Mouse (Mus musculus) liver, embryonic 16.5 days (tissue): ENCODE results near the gene Eif2ak4. TPM values are rescaled to one million over a fixed set of nuclear protein-coding genes. Genes with fewer than 3 reads are reported as not detected.
A peak's percentile ranks its signal among the peaks of the same experiment; 100 is the strongest.

Experiments
- ATAC-seq: fragments of 200-750 bp; cut with Nextera tagmentation; 2 replicates; pipeline ENCODE4 v1.8.0; 2017; ENCODE audit warnings: low read depth, mild to moderate bottlenecking, moderate number of reproducible peaks, moderate library complexity
- H3K27ac ChIP-seq: fragments of 300-500 bp; sonication (generic); 2 replicates; pipeline ENCODE4 v1.5.1; 2014; ENCODE audit warnings: mild to moderate bottlenecking, low read length
- H3K27me3 ChIP-seq: fragments of 300-500 bp; sonication (generic); 2 replicates; pipeline ENCODE4 v1.6.1; 2014; ENCODE audit warnings: low read depth, low read length, mixed read lengths; ENCODE audit not compliant: control insufficient read depth, insufficient read depth
- H3K36me3 ChIP-seq: fragments of 300-500 bp; sonication (generic); 2 replicates; pipeline ENCODE4 v1.6.1; 2014; ENCODE audit warnings: mild to moderate bottlenecking; ENCODE audit not compliant: control insufficient read depth, insufficient read depth
- H3K4me1 ChIP-seq: fragments of 300-500 bp; sonication (generic); 2 replicates; pipeline ENCODE4 v1.6.1; 2014; ENCODE audit warnings: low read depth, low read length, mixed read lengths; ENCODE audit not compliant: control insufficient read depth
- H3K4me2 ChIP-seq: fragments of 300-500 bp; sonication (generic); 2 replicates; pipeline ENCODE4 v1.6.1; 2014; ENCODE audit warnings: low read depth, low read length, mixed read lengths
- H3K4me3 ChIP-seq: fragments of 300-500 bp; sonication (generic); 2 replicates; pipeline ENCODE4 v1.5.1; 2014; ENCODE audit warnings: low read depth, mild to moderate bottlenecking, low read length
- H3K9ac ChIP-seq: fragments of 300-500 bp; sonication (generic); 2 replicates; pipeline ENCODE4 v1.6.1; 2014; ENCODE audit warnings: low read depth, low read length
- H3K9me3 ChIP-seq: fragments of 300-500 bp; sonication (generic); replicated peaks from 2 replicates; pipeline ENCODE4 v1.6.1; 2016; ENCODE audit warnings: low read length; ENCODE audit not compliant: control insufficient read depth
- WGBS: fragments of 180-500 bp; shearing (Covaris S2); extraction: QIAGEN DNeasy Blood & Tissue Kit; methylation state at CpG from one replicate; pipeline ENCODE4 v1.1.7; 2014; ENCODE audit not compliant: insufficient replicate concordance; 5-methylcytosine and 5-hydroxymethylcytosine counted together
- polyA plus RNA-seq: library from polyadenylated mRNA; unstranded; fragments of >200 nt; fragmentation: Nextera tagmentation; extraction: Ambion mirVana; gene quantifications from 2 replicates; pipeline ENCODE4 v1.2.1, GENCODE M21; 2015

Gene Eif2ak4
- polyA plus RNA-seq, 1 experiment from 2014 or later = 5.1 TPM

DNA sequence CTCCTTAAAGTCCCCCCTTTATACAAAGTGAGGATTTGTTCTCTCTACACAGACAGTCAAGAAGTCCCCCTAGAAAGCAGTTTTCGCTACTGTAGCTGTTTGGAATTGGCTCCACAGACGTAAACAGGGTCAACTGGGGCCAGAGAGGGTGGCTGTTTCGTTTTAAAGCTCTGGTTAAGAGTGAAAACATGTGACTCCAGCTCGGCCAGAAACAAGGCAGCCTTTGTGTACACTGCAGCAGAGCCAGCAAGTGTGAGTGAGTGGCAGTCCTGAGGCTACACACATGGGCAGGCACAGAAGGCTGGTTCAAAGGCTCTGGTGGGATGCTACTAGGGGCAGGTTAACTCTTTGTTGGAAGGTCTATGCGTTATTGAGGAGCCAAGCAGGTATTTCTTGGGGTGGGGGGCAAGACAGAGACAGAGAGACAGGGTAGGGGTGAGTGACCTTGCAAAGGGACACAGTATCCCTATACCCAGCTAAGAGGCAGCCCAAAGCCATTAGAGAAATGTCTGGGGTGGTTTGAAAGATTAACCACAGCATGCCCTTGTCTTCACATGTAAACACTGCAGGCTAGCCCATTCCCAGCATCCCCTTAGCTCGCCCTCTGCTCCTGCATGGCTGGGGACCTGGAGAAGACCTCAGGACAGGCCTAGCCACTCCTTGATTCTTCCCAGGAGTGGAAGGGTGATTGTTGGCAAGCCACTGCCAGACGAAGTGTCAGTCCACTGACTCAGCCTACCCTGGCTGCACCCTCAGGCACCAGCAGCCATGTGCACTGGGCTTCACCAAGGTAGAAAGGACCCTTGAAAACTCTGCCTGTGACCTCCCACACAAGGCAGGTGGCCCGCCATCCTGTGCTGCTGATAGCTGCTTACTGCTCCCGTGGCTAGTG lies 131.9 kb downstream of the Eif2ak4 start:
- peak; percentile 76 for ATAC-seq
- Histone ChIP-seq H3K9me3 (no peaks in the 10 kb centered on the region), H3K27me3 (no peaks in the 10 kb centered on the region), H3K27ac (peak overlapping the region; percentile 57), H3K36me3 (no peaks in the 10 kb centered on the region), H3K4me1 (peaks cover 16% of the 10 kb centered on the region), H3K9ac (no peak overlapping the region), H3K4me3 (no peak overlapping the region), H3K4me2 (no peak overlapping the region)
- 28% methylated on average over 9 of the region's 9 CpGs for WGBS

DNA sequence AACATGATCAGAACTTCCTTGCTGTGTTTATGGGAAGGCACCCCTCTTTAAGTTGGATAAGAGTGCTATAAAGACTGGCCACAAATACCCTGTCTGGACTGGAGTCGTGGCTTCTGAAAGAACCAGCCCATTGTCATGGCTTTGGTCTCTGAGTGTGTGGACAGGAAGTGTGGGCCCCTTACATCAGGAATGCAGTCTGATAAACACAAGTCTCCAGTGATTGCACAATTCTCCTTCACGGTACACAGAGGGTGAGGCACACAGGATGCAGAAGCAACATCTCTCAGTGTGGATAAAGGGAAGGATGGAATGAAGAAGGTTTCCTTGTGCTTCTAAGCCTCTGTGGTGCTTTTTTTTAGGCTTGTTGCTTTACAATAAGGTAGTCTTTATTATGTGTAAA lies 133.8 kb downstream of the Eif2ak4 start:
- H3K9me3 ChIP-seq = no peaks in the 10 kb centered on the region
- H3K36me3 ChIP-seq = no peaks in the 10 kb centered on the region
- no peaks in the 10 kb centered on the region for H3K27me3 ChIP-seq
- H3K27ac ChIP-seq = no peak overlapping the region
- H3K4me3 ChIP-seq = no peak overlapping the region
- peaks cover 16% of the 10 kb centered on the region for H3K4me1 ChIP-seq
- WGBS = 0% methylated on average over 2 of the region's 2 CpGs
- no peak overlapping the region for H3K4me2 ChIP-seq
- peak; percentile 52 for ATAC-seq
- H3K9ac ChIP-seq = no peak overlapping the region

DNA sequence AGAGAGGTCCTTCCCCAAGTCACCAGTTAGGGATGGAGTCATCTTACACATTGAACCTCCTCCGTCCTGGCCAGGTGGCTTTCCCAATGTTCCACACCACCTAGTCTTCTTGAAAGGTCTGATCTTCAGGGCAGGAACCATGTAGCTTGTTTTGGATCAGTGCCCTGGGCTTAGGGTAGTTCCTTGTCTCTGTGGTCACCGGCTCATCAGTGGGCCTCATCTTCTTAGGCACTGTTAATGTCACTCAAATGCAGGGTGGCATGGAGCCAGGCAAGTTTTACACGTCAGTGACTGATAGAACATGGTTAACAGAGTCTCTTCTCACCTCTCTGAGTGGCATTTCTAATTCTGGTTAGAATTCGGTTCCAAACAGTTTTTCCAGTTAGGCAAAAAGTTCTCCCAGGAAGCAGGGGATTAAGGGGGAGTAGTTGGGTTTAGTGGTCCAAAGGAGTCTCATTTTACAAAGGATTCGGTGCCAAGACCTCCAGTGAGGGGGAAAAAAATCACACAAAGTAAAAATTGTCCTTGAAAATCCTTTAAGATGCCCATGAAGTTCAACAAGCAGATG lies 134.8 kb downstream of the Eif2ak4 start:
- H3K9ac ChIP-seq = no peak overlapping the region
- H3K36me3 ChIP-seq = no peaks in the 10 kb centered on the region
- H3K4me3 ChIP-seq = no peak overlapping the region
- no peak overlapping the region for H3K27ac ChIP-seq
- H3K27me3 ChIP-seq = no peaks in the 10 kb centered on the region
- 38% methylated on average over 5 of the region's 5 CpGs for WGBS
- H3K4me2 ChIP-seq = no peak overlapping the region
- no peaks in the 10 kb centered on the region for H3K9me3 ChIP-seq
- no peak for ATAC-seq
- peaks cover 16% of the 10 kb centered on the region for H3K4me1 ChIP-seq

DNA sequence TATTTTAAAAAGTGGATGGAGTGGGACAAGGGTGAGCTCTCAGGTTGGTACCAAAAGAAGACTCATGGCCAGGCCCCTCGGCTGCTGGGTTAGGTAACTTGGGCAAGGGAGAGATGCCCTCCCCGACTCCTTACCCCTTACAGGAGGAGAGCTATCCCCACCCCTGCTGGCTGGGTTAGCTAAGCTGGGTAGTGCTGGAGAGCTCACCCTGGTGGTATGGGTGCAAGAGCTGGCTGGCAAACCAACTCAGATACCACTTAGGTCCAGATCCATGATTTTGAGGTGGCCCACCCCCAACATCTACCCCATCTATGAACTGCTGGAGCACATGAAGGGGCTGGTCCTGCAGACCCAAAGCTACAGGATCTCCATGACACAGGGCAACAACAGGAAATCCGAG lies 136.4 kb downstream of the Eif2ak4 start:
- 50% methylated on average over 3 of the region's 3 CpGs for WGBS
- Histone ChIP-seq H3K4me1 (peaks cover 18% of the 10 kb centered on the region), H3K27ac (no peak overlapping the region), H3K4me2 (no peak overlapping the region), H3K9ac (no peak overlapping the region), H3K36me3 (no peaks in the 10 kb centered on the region), H3K4me3 (no peak overlapping the region), H3K27me3 (no peaks in the 10 kb centered on the region), H3K9me3 (no peaks in the 10 kb centered on the region)
- no peak for ATAC-seq

Other genes with a start within 250 kb of the Eif2ak4 start
- 0.08 and 0.11 TPM in 2 replicates for gene Fsip1, start 131.7 kb upstream of the Eif2ak4 start, polyA plus RNA-seq
- gene Gpr176, start 15.2 kb upstream of the Eif2ak4 start, polyA plus RNA-seq = 0.09 and 0.11 TPM in 2 replicates
- 85.3 and 92.3 TPM in 2 replicates for gene Srp14, start 91.1 kb downstream of the Eif2ak4 start, polyA plus RNA-seq
- gene Bmf, start 161.1 kb downstream of the Eif2ak4 start, polyA plus RNA-seq = 0.59 and 0.62 TPM in 2 replicates
- gene Bub1b, start 209.6 kb downstream of the Eif2ak4 start, polyA plus RNA-seq = 40.6 and 42.3 TPM in 2 replicates